Mouse (Mus musculus) hindbrain, embryonic 15.5 days (tissue): ENCODE data around the gene Catsper3. TPM values are rescaled to one million over a fixed set of nuclear protein-coding genes. Genes with fewer than 3 reads are reported as not detected.

Experiments used
- ATAC-seq: fragments of 200-750 bp; cut with Nextera tagmentation; 2 replicates; pipeline ENCODE4 v1.8.0; 2017; ENCODE audit warnings: low read depth, moderate number of reproducible peaks, moderate TSS enrichment; ENCODE audit not compliant: low FRiP score
- H3K27ac ChIP-seq: fragments of 300-500 bp; sonication (generic); replicated peaks from 2 replicates; pipeline ENCODE4 v1.5.1; 2015; ENCODE audit warnings: mild to moderate bottlenecking, inconsistent platforms
- H3K27me3 ChIP-seq: fragments of 300-500 bp; sonication (generic); 2 replicates; pipeline ENCODE4 v1.6.1; 2015; ENCODE audit warnings: control low read depth, inconsistent platforms
- H3K36me3 ChIP-seq: fragments of 300-500 bp; sonication (generic); 2 replicates; pipeline ENCODE4 v1.6.1; 2015; ENCODE audit warnings: control low read depth, inconsistent platforms
- H3K4me1 ChIP-seq: fragments of 300-500 bp; sonication (generic); replicated peaks from 2 replicates; pipeline ENCODE4 v1.6.1; 2015; ENCODE audit warnings: control low read depth, inconsistent platforms
- H3K4me2 ChIP-seq: fragments of 300-500 bp; sonication (generic); 2 replicates; pipeline ENCODE4 v1.6.1; 2015; ENCODE audit warnings: moderate library complexity, mild to moderate bottlenecking, inconsistent platforms
- H3K4me3 ChIP-seq: fragments of 300-500 bp; sonication (generic); 2 replicates; pipeline ENCODE4 v1.5.1; 2015; ENCODE audit warnings: mild to moderate bottlenecking, inconsistent platforms
- H3K9ac ChIP-seq: fragments of 300-500 bp; sonication (generic); 2 replicates; pipeline ENCODE4 v1.6.1; 2015; ENCODE audit warnings: inconsistent platforms
- H3K9me3 ChIP-seq: fragments of 300-500 bp; sonication (generic); 2 replicates; pipeline ENCODE4 v1.6.1; 2016; ENCODE audit warnings: control low read depth, inconsistent platforms
- WGBS: fragments of 180-500 bp; shearing (Covaris S2); methylation state at CpG from one replicate; pipeline ENCODE4 v1.1.7; 2015; 5-methylcytosine and 5-hydroxymethylcytosine counted together
- polyA plus RNA-seq: library from polyadenylated mRNA; unstranded; fragments of >200 nt; fragmentation: Nextera tagmentation; extraction: Ambion mirVana; gene quantifications from 2 replicates; pipeline ENCODE4 v1.2.1, GENCODE M21; 2015

Gene Catsper3
- polyA plus RNA-seq, 1 experiment from 2014 or later: not detected

DNA sequence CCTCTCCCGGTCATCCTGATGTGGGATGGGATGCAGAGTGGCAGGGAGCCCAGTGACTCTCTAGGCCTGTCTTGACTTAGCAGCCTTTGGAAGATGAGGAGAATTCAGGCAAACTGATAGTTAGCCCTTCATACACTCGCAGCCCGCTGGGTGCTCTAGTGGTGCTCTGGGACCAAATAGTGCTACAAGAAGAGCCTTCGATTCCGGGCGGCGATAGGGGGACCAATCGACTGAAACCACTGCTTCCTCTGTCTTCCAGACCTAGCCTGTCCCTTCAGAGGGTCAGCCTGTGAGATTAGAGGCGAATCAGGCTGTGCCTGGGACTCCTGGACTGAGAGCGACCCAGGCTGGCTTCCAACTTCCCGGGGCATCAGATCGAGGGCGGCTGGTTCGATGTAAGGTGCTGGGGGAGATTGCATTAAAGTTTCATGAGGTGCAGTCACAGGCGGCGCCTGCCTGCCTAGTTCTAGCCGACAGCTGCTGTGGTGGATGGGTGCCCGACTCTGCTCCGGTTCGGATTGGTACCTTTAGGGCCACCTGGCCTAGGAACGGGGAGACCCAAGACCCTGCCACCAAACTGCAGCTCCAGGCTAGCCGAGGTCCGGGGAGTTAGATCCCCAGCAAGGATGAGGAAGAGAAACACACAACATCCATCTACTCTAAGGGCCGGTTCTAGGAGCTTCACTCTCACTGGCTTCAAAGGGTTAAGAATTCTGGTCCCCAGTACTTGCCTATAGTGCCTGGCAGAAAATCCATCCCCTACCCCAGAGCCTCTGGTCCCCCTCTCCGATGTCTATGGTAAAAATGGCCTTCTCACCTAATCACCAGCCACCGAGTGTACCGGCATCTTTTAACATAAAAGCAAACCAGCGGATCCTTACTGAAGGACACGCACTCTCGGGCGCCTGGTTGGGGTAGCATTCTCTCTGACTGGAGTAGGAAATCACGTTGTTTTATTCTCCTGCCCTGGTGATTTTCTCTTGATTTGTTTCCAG is 52.7 kb downstream of the Catsper3 start:
- ATAC-seq: no peak
- no peaks in the 10 kb centered on the region for H3K9me3 ChIP-seq
- H3K4me3 ChIP-seq: no peak overlapping the region
- H3K9ac ChIP-seq: no peak overlapping the region
- no peaks in the 10 kb centered on the region for H3K36me3 ChIP-seq
- no peak overlapping the region for H3K4me2 ChIP-seq
- peaks cover 8% of the 10 kb centered on the region for H3K4me1 ChIP-seq
- no peak overlapping the region for H3K27ac ChIP-seq
- WGBS: 1% methylated on average over 32 of the region's 32 CpGs
- peaks cover 89% of the 10 kb centered on the region for H3K27me3 ChIP-seq

DNA sequence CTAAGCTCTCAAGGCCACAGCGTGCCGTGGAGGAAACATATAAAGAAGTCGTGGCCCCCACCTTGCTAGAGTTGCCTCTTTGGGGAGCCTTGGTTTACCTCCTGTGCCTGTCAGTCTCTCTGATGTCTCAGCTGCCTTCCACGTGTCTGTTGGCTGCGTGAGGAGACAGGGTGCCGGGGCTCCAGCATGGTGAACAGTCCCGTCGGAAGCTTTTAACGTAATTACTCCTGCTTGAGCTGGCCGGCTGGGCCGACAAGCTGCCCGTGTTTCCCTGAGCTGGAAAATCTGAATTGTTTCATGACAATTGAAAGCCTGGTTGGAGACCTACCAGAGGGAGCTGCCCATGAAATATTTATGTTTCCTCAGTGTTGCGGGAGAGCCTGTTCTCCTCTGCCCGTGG is 55.9 kb downstream of the Catsper3 start:
- H3K27me3 ChIP-seq: peaks cover 71% of the 10 kb centered on the region
- H3K36me3 ChIP-seq: no peaks in the 10 kb centered on the region
- H3K27ac ChIP-seq: no peak overlapping the region
- ATAC-seq: no peak
- no peak overlapping the region for H3K9ac ChIP-seq
- H3K9me3 ChIP-seq: no peaks in the 10 kb centered on the region
- no peak overlapping the region for H3K4me3 ChIP-seq
- H3K4me2 ChIP-seq: no peak overlapping the region
- 15% methylated on average over 14 of the region's 14 CpGs for WGBS
- H3K4me1 ChIP-seq: peaks cover 8% of the 10 kb centered on the region

DNA sequence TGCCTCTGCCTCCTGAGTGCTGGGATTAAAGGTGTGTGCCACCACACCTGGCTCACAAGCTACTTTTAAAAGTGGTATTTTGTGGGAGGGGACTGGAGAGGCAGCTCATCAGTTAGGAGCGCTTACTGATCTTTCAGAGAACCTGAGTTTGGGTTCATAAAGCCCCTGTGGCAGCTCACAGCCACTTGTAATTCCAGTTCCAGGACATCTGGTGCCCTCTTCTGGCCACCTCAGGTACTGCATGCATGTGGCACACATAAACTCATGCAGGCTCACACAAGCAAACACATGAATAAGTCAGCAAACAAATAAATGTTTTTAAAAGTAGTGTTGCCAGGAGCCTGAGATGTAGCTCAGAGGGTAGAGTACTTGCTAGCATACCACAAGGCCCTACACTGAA is 59.3 kb downstream of the Catsper3 start:
- no peak for ATAC-seq
- H3K4me2 ChIP-seq: no peak overlapping the region
- no peaks in the 10 kb centered on the region; the same call in 1 of the 2 replicates for H3K4me1 ChIP-seq
- 97% methylated on average over 1 of the region's 1 CpGs for WGBS
- peaks cover 70% of the 10 kb centered on the region for H3K27me3 ChIP-seq
- no peak overlapping the region for H3K4me3 ChIP-seq
- H3K9ac ChIP-seq: no peak overlapping the region
- H3K36me3 ChIP-seq: no peaks in the 10 kb centered on the region
- H3K9me3 ChIP-seq: no peaks in the 10 kb centered on the region
- H3K27ac ChIP-seq: no peak overlapping the region

DNA sequence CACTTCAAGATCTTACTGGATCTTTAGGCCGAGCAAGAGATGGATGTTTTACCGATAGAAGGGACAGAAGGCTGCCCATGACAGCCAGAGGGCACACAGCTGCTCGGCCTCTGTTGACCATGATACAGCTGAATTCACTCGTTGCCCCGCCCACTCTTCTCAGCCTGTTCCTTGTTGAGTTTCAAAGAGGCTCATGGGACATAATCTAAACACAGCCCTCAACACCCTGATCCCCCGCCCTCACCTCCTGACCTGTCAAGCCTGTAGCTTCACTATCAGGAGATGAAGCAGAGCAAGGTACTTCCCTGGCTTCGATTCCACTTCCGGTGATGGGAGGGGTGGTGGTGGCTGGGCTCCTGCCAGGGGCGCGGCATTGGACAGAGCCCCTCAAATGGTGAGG is 63.4 kb downstream of the Catsper3 start:
- no peak for ATAC-seq
- H3K4me1 ChIP-seq: no peaks in the 10 kb centered on the region

DNA sequence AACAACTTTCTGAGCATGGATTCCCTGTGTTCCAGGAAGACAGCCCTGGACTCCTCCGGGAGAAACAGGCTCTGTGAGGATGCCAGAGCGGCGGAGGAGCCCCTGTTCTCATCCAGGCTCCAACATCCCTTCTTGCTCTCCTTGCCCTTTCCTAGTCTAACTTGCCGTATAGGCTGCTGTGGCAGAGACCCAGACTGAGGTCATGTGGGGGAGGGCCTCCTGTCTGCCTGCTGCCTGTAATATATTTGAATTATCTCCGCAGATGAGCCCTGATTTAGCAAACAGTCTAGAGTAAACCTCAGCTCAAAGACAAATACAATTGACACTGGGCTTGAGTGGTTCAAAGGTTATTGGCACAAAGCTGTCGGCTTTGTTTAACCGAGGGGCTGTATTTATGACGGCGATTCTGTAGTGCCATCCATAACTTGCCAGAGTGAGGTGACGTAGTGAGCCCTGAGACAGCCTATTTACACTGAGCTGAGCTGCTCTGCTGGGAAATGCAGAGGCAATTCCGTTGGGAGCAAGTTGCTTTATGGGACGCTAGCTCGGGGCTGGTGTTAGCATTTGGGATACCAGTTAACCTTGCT is 64.3 kb downstream of the Catsper3 start:
- Histone ChIP-seq H3K9ac (no peak overlapping the region), H3K4me2 (no peak overlapping the region), H3K4me1 (no peaks in the 10 kb centered on the region; the same call in 1 of the 2 replicates), H3K27ac (no peak overlapping the region), H3K9me3 (no peaks in the 10 kb centered on the region), H3K4me3 (no peak overlapping the region), H3K36me3 (no peaks in the 10 kb centered on the region), H3K27me3 (peaks cover 44% of the 10 kb centered on the region; the same call in 1 of the 2 replicates)
- ATAC-seq: no peak
- WGBS: 56% methylated on average over 13 of the region's 13 CpGs

More for the DNA sequence above, 63.4 kb downstream of the Catsper3 start:
- Histone ChIP-seq H3K4me2 (no peak overlapping the region), H3K27me3 (peaks cover 46% of the 10 kb centered on the region), H3K4me3 (no peak overlapping the region), H3K36me3 (no peaks in the 10 kb centered on the region), H3K9ac (no peak overlapping the region), H3K27ac (no peak overlapping the region), H3K9me3 (no peaks in the 10 kb centered on the region)
- WGBS: 70% methylated on average over 10 of the region's 10 CpGs

DNA sequence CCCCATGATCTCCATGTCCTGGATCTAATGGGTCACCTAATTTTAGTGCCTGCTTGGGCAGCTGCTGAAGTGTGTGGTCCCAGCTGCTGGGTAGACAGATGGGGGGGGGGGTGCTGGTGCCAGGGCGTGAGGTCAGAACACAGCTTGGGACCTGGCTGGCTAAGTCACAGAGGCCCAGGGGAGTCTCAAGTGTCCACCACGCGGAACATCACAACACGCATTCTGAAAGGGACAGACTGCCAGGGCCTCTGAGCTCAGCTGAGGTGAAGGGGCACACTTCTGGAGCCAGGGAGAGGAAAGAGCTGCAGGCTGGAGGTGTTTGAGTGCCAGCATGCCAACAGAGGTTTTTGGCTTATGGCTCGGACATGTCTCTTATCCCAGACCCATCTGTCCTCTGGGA is 66.4 kb downstream of the Catsper3 start:
- Histone ChIP-seq H3K4me1 (no peaks in the 10 kb centered on the region; the same call in 1 of the 2 replicates), H3K27ac (no peak overlapping the region), H3K9ac (no peak overlapping the region), H3K27me3 (peaks cover 47% of the 10 kb centered on the region; the same call in 1 of the 2 replicates), H3K9me3 (no peaks in the 10 kb centered on the region), H3K4me2 (no peak overlapping the region), H3K4me3 (no peak overlapping the region), H3K36me3 (no peaks in the 10 kb centered on the region)
- WGBS: 73% methylated on average over 5 of the region's 5 CpGs
- ATAC-seq: no peak

DNA sequence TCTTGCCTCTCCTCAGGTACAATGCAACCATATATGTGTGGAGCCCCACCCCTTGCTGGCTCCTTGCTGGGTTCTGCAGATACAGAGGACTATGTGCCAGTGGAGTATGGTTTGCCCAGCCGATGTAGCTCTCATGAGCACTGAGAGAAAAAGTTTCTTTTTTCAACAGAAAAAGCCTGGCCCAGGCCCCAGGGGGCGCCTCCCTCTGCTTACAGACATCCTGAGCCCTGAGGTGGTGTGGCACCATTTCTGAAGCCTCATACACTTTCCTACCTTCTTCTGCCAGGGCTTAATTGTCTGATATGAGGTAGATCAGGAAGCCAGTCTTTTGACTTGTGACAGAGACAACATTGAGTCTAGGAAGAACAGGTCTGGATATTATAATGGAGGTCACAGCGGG is 67.8 kb downstream of the Catsper3 start:
- H3K9me3 ChIP-seq: no peaks in the 10 kb centered on the region
- ATAC-seq: no peak
- no peak overlapping the region for H3K4me3 ChIP-seq
- H3K4me2 ChIP-seq: no peak overlapping the region
- H3K4me1 ChIP-seq: no peaks in the 10 kb centered on the region; the same call in 1 of the 2 replicates
- H3K27ac ChIP-seq: no peak overlapping the region
- peaks cover 45% of the 10 kb centered on the region; the same call in 1 of the 2 replicates for H3K27me3 ChIP-seq
- H3K36me3 ChIP-seq: no peaks in the 10 kb centered on the region
- H3K9ac ChIP-seq: no peak overlapping the region
- WGBS: 72% methylated on average over 3 of the region's 3 CpGs

DNA sequence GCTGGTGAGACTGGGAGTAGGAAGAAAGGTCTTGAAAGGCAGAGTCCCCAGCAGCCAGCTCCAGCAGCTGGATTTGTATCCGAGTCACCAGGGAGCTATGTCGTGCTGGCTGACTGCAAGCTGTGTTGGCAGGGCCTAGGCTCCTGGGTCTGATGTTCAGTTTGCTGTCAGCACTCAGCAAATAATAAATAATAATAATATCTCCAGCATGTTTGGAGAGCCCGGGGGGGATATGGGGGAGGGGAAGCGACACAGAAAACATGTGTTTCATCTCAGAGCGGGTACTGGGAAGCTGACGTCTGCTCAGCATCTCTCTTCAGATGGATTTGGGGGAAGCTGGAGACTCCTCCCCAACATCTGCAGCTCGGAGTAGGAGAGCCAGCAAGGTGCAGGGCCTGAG is 71.4 kb downstream of the Catsper3 start:
- Histone ChIP-seq H3K27ac (no peak overlapping the region), H3K9ac (no peak overlapping the region), H3K27me3 (peaks cover 49% of the 10 kb centered on the region), H3K9me3 (no peaks in the 10 kb centered on the region), H3K36me3 (no peaks in the 10 kb centered on the region), H3K4me2 (no peak overlapping the region), H3K4me3 (no peak overlapping the region), H3K4me1 (no peaks in the 10 kb centered on the region; the same call in 1 of the 2 replicates)
- 65% methylated on average over 7 of the region's 7 CpGs for WGBS
- ATAC-seq: no peak

DNA sequence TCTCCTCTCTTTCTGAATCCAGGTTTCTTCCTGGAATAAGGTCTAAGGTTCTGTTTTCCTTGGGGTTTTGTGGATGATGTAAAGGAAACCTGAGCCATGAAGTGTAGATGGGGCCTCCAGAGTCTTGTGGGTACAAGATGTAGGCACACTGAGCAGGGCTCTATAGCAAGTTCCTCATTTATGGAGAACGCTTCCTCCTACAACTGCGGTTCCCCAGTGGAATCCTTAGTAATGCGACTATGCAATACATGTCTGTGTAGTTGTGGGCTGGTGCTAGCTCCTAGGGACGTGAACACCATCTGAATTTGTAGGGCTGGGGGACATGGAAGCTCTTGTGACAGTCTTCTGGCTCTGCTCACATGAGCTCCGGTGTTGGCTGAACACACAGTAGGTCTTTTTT is 74.1 kb downstream of the Catsper3 start:
- peaks cover 50% of the 10 kb centered on the region for H3K27me3 ChIP-seq

More for the DNA sequence above, 74.1 kb downstream of the Catsper3 start:
- no peak overlapping the region for H3K4me2 ChIP-seq
- H3K27ac ChIP-seq: no peak overlapping the region
- H3K9ac ChIP-seq: no peak overlapping the region
- no peak for ATAC-seq
- no peaks in the 10 kb centered on the region for H3K9me3 ChIP-seq
- 91% methylated on average over 5 of the region's 5 CpGs for WGBS
- H3K4me3 ChIP-seq: no peak overlapping the region
- no peaks in the 10 kb centered on the region; the same call in 1 of the 2 replicates for H3K4me1 ChIP-seq
- H3K36me3 ChIP-seq: no peaks in the 10 kb centered on the region

Other genes with a start within 250 kb of the Catsper3 start
- gene Ddx41, start 247.9 kb upstream of the Catsper3 start, polyA plus RNA-seq: 54.5 and 58.8 TPM in 2 replicates
- 52.9 and 54.8 TPM in 2 replicates for gene Fam193b, start 213.4 kb upstream of the Catsper3 start, polyA plus RNA-seq
- 98.0 and 101 TPM in 2 replicates for gene Tmed9, start 210.8 kb upstream of the Catsper3 start, polyA plus RNA-seq
- 44.8 and 46.0 TPM in 2 replicates for gene B4galt7, start 184.7 kb upstream of the Catsper3 start, polyA plus RNA-seq
- 98.6 and 103 TPM in 2 replicates for gene Caml, start 161.6 kb upstream of the Catsper3 start, polyA plus RNA-seq
- gene Ddx46, start 149.5 kb upstream of the Catsper3 start, polyA plus RNA-seq: 23.9 and 24.1 TPM in 2 replicates
- 74.1 and 76.9 TPM in 2 replicates for gene B230219D22Rik, start 91.4 kb upstream of the Catsper3 start, polyA plus RNA-seq
- gene Txndc15, start 69.9 kb upstream of the Catsper3 start, polyA plus RNA-seq: 136 and 142 TPM in 2 replicates
- 22.5 and 27.3 TPM in 2 replicates for gene Pcbd2, start 57.2 kb upstream of the Catsper3 start, polyA plus RNA-seq
- gene Pitx1, start 51.6 kb downstream of the Catsper3 start, polyA plus RNA-seq: 0.10 and 0.30 TPM in 2 replicates